Mouse (Mus musculus) adipocyte (in vitro differentiated cells): ENCODE data around the gene Taf6l.
A peak's percentile ranks its signal among the peaks of the same experiment; 100 is the strongest.

ENCODE experiments used
- DNase-seq: peaks from one replicate; pipeline ENCODE4 v3.0.0-alpha.2; 2016; ENCODE audit warnings: low spot score

The Taf6l gene

DNA sequence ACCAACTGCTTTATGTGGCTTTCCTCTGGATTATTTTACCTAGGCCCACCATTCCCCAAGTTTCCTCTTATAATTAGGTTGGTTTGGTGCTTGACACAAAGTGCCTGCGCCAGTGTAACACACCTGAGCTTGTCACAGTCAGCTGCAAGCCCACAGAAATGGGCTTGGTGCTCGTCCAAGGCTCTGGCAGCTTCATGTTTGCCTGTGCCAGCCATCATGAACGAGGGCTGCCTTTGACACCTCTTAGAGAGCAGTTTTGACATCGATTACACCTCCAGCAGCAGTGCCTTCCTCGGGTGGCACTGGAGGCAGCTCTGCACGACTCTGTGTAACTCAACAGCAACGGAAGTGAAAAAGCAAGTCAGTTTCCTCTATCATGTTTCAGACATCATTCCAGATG lies 4.0 kb upstream of the Taf6l start:
- no peak for DNase-seq

DNA sequence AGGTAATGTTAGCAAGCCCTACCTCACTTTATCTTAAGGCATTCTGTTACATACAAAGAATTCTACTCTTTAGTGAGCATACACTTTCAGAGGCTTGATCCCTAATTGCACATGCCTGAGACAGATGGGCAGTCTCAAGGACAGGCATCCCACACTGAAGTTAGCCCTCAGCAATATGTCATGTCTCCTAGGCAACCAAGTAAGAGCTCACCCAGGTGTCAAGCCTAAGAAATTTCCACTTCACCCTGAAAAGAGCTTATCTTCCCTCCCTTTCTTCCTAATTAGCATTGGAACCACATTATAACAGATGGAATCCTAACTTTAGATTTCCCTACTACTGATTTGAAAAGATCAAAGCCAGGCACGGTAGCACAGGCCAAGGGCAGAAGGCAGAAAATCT lies 3.0 kb upstream of the Taf6l start:
- no peak for DNase-seq

DNA sequence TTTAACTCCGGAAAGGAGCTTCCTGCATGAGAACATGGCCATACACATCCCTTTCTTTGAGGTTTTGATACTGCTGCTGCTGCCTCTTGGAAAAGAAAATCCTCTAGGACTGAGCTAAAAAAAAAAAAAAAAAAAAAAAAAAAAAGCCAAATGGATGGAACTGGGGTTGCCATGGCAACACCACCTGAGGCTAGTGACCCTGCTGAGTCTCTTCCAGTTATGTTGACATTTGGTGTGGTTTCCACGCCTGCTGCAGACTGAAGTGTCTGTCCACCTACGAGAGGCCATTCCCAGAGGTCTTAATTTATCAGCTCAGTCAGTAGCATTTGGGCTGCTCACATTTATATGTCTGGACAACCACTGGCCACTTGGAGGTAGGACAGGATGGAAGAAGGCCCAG lies 2.3 kb upstream of the Taf6l start:
- no peak for DNase-seq

DNA sequence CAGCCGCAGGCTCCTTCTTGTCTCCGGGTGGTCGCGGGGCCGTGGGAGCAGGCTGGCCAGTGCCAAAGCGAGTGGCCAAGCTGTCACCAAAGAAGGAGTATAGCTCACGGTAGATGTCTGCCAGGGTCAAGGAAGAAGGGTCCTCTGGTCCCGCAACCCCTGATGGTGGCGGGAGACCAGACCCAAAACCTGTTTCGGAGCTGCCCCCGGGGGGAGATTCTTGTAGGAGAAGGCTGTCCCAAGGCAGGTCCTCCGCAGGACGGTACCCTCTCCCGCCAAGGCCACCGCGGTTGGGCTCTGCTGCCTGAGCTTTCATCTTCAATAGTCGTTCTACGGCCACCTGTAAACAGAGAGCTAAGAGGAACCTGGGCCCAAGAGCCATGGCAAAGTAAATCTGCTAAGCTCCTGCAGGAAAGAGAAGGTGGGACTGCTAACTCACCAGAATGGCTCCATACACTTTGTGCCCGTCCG lies 11.2 kb downstream of the Taf6l start:
- DNase-seq: no peak

DNA sequence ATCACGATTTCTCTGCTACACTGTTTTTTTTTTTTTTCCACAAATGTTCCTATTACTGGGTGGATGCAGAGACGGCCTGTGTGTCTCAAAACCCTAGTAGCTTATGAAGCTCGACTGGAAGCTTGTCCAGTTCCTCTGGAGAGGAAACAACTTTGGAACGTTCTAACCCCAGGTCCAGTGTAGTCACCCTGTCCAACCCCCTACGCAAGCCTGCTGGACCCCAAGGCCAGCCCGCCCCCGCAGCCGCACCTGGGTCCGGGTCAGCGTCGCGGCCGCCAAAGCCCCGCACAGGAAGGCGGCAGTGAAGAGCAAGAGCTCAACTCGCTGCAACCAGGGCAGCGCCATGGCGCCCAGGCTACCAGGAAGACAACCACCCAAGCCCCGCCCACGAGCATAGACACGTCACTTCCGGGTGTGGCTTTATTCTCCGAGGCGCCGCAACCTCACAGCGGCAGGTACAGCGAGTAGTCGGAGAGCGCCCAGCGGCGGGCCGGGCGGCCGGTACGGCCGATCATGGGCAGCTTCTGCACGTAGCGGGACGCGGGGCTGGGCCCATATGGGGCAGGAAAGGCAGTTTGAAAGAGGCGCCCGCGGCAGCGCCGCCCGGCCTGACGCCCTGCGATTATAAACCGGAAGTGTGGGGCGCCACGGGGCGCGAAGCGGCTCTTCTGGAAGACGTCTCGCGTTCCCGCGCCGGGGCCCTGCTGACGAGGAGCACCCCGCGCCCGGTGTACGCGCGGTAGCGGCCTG lies 12.0 kb downstream of the Taf6l start, which contains the start of gene Tmem179b:
Gene Tmem179b, minus strand, starts transcription at position 382 of the 750 bp plus-strand sequence.
- DNase-seq: peak; percentile 97

DNA sequence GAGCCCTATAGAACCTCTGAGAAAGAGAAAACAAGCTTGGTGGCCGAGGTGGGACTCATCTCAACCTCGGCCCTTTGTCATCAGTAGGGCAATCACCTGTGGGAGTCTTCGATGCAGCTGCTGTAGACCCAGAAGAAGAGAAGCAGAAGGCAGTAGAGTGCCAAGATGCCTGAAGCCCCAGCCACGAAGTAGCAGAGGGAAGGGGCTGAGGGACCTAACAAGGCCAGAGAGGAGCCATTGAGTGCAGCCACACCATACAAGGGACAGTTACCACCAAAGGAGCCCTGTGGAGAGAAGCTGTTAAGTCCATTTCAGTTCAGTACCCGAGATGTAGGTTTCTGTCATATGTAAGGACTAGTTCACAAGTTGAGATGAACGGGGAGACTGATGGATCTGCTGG lies 12.8 kb downstream of the Taf6l start:
- no peak for DNase-seq

DNA sequence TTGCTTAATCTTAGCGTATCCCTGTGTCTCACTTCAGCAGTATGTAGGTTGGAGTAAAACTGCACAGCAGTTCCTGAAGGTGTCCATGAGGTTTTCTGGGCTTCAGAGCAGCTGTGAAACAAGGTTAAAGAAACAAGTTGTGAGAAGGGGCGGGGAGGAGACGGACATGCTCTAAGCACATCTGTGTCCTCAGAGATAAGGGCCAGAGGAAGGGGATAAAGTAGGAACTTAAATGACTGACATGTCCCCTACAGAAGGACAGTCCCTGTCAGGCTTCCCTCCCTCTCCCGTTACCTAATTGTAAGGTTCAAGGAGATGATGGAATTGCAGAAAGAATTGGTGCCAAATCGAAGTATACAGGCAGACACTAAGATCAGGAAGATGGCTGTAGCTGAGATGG lies 13.2 kb downstream of the Taf6l start:
- DNase-seq: no peak

DNA sequence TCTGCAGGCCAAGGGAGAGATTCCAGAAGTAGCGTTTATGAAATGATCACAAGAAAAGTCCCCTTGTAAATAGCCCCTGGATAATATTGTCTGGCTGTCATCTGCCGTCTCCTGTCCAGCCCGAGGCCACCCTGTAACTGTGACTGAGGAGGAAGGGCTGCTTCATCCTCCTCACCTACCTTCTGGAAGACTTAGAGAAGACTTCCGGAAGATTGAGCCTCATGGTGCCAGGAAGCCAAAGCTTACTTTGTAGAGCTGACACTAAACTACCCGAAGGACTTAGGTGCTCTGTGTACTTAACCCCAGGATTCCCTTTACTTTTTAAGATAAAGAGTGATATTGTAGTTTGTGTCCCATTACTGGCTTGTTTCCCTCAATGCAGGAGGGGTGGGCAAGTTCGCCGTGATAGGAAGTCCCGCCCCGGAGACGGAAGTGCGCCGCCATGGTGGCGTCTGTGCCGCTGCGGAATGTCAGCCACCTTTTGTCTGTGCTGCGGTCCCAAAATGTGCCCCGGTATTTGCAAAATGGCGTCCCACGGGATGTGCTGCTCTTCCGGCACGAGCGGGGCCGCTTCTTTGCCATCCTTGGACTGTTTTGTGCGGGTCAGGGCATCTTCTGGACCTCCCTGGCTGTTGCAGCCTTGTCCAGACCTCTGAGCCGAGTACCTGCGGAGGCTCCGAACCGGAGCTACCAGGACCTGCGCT lies 15.5 kb downstream of the Taf6l start, which contains the start of gene Tmem223:
Gene Tmem223, plus strand, starts transcription at position 430 of the 704 bp plus-strand sequence.
- no peak for DNase-seq

DNA sequence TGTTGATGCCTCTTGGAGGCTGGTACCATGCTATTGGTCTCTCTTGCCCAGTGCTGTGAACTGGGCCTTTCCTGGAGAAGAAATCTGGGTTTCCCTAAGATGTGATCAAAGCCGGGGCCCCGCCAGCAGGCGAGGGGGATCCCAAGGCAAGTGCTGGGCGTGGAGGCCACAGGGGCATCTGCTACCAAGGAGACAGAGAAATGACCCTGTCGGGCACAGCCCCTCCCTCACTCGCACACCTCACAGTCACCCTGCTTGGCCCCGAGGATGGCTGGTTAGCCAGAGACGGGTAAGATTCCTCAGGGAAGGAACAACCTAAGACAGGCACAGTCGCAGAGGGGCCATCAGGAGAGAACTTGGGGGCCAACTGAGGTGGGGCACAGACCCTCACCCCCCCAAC lies 20.7 kb downstream of the Taf6l start:
- DNase-seq: no peak

DNA sequence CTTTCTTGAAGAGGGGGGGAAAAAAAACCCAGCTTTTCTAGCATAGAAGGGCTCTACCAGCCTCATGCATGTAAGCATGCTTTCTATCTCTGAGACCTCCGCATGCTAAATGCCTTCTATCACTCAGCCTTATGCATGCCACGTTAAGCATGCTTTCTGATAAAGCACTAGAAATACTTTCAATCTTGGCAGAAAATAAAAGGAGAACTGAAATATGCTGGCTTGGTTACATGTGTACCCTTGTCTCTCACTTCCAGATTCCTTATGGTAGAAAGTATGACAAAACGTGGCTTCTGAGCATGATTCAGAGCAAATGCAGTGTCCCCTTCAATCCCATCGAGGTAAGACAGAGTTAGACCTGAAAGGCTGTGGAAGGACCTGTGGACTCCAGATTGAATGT lies 22.9 kb downstream of the Taf6l start:
- DNase-seq: no peak

DNA sequence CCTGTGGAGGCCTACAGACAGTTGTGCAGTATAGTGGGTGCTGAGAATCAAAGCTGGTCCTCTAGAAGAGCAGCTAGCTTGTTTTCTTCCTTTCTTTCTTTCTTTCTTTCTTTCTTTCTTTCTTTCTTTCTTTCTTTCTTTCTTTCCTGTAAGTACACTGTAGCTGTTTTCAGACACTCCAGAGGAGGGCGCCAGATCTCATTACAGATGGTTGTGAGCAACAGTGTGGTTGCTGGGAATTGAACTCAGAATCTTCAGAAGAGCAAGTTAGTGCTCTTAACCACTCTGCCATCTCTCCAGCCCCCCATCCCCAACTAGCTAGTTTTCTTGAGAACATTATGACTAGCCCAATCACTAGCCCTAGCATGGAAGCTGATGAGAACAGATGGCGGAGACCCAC lies 25.5 kb downstream of the Taf6l start:
- DNase-seq: no peak

DNA sequence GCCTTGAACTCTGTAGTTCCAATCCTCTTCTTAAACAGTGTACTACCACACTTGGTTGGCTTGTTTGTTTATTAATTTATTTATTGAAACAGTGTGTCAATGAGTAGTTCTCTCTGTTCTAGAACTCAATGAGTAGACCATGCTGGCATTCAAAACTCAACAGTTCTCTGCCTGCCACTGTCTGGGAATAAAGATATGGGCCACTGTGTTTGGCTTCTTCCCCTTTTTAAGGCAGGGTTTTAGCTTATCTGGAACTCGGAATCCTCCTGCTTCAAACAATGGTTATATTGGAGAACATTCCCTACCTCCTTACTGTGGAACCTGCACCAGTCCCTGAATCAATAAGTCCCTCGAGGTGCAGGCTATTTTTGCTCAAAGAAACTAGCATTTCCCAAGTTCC lies 27.3 kb downstream of the Taf6l start:
- no peak for DNase-seq

DNA sequence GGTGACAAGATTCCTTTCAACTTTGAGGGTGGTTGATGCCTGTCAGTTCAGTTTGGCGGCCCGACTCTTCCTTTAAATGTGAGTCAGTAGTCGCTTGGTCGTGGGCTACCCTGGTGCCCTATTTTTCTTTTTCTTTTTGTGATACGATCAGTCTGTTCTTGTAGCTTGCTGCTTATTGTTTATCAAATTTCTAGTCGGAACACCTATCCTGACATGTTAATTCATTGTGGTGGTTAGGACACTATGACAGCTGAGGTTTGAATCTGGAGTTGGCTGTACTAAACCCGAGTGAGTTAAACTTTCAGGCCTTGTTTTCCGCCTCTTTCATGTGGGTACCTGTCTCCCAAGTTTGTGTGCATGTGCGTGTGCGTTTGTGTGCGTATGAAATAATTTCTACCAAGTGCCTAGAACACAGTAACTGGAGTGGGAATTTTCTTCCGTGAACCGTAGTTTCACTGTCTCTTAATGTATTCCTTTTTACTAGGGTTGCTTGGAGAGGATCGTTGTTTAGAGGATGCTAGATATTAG lies 28.7 kb downstream of the Taf6l start:
- no peak for DNase-seq

DNA sequence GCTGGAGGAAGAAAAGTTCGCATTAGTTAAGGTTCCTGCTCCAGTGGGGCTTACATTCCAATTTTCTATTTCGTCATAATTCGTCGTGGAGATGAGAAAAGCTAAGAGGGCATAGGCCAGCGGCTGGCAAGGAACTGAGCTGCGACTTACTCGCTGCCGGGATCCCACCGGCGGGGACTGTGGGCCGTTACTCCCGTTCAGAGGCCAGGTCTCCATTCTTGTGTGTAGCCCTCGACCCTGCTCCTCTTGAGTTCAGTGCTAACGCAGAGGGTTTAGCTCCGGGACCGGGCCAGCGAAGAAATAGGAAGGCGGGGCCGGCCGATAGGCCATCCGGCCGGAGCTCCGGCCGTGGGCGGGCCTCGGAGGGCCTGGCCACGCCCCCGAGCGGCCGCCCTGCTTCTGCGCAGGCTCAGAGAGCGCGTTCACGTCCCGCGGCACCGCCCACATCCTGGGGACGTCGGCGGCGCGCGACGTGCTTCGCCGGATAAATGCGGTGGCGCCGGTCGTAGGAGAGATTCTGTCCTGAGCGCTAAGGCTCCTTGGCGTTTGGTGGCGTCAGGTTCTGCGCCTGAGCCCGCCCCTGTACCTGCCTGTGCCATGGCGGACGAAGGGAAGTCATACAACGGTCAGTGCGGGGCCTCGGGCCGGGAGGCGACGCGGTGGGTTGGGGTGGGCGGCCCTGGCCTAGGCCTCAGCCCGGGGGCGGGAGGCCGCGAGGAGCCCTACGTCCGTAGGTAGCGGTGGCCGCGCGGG lies 29.4 kb downstream of the Taf6l start, which contains the start of gene Nxf1:
Gene Nxf1, plus strand, starts transcription at position 439 of the 753 bp plus-strand sequence.
- DNase-seq: peak; percentile 95

DNA sequence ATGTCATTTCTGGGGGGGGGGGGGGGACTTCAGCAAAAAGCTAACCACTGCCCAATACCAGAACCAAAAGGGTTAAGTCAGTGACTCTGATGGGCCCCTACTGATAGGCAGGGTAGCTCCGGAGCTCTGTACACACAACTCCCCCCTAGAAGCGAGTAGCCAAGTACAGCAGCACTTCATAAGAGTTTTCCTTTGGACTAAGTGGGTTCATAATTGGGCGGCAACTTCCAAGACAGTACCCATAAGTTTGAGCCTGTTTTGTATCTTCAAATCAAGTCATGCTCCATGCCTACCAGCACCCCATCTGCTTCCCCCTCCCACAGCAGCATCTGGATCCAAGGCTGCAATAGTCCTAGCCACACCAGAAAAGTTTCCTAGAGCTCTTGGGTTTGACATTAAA lies 30.6 kb downstream of the Taf6l start:
- no peak for DNase-seq

DNA sequence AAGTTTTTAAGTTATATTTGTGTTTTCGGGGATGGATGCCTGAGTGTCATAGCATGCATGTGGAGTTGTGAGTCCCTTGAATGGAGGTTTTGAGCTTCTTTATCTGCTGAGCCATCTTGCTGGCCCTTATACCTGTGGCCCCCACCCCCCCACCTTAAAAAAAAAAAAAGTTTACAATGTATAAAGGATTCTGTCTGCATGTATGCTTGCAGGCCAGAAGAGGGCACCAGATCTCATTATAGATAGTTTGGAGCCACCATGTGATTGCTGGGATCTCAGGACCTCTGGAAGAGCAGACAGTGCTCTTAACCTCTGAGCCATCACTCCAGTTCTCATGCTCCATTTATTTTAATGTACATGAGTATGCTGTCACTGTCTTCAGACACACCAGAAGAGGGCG lies 38.8 kb downstream of the Taf6l start:
- no peak for DNase-seq

DNA sequence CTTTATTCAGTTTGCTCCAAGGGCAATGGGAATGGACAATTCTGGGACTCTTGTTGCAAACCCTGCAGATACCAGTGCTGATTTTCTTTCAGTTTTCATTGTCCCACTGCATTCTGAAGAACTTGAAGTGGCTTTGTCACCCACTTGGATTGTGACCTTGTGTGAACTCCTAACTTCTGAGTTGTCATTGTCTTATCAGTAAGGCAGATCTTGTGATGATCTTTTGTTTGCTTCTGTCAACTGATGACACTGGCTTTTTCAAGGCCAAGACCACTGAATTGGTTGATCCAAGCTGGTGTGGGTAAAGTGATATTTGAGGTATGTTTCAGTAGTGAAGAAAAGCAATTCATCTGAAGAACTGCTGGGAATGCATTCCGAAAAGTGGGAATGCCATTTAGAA lies 40.8 kb downstream of the Taf6l start:
- no peak for DNase-seq

DNA sequence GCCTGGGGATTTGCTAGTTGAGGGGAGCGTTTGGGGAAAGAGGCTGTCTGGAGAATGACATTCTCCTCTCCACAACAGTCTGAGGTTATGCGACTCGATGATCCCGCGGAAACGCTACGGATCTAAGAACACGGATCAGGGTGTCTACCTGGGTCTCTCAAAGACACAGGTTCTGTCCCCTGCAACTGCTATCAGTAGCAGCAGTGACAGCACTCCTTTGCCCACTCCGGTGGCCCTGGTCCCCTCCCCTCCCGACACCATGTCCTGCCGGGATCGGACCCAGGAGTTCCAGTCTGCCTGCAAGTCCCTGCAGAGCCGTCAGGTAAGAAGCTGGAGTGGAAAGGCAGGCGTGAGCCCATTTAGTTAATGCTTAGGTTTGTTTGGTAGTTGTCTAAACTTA lies 44.0 kb downstream of the Taf6l start:
- no peak for DNase-seq

DNA sequence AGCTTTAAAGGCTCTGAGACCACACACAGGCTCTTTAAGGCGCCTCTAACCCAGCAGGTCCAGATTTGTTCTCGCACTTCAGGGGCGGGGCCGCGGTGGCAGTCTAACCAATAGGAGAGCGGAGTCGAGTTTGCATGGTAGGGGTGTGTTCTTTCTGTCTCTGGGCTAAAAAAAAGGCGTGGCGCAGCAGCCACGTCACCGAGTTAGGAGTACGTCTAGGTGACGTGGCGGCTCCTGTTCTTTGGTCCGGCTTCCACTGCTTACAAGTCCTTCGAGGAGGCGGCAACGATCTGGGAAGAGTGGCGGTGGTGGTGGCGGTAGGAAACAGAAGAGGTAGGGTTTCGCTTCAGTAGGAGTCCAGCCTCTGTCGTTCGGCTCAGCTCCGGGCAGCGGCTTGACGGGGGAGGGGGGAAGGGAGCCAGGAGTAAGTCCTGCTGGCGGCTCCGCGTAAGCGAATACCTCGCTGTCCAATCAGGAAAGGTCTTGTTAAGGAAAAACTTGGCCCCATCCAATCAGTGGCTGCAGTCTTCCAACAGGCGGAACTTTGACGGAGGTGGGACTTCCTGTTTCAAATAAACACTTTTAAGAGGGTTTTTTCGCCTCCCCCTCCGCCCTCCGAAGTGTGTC lies 44.9 kb downstream of the Taf6l start, which contains the start of gene Stx5a:
Gene Stx5a, plus strand, starts transcription at position 171 of the 627 bp plus-strand sequence.
- DNase-seq: peak; percentile 99

DNA sequence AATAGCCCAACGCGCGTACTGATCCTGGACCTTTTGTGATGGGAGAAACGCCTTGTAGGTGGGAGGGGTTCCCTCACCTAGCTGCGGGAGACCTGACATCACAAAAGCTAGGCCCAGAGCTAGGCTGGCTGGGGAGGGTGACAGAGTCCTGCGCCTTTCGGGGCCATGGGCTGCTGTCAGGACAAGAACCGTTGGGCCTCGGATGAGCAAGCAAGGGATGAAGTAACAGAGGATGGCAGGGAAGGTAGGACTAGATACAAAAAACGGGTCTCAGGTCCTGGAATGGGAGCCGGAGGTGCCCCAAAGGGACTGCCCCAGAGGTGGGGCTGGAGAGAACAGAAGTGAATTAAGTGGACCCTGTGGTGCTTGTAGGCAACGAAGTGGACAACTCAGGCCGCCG lies 45.6 kb downstream of the Taf6l start, which contains the start of gene 1700092M07Rik:
Gene 1700092M07Rik, plus strand, starts transcription at position 116 of the 400 bp plus-strand sequence.
- no peak for DNase-seq

DNA sequence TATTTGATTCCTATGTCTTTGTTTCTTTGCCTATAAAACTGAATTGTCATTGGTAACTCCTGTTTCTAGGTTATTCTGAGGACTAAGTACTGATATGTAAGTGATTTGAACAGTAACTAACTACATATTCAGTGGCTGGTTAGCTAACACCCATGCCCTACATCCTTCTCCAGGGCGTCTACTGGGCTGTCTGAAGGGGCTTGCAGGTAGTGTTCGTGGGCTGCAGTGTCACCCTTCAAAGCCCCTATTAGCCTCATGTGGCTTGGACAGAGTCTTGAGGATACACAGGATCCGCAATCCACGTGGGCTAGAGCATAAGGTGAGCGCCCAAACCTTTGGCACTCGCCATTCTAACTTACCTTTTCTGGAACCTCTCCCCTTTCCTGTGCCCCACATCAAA lies 46.6 kb downstream of the Taf6l start:
- no peak for DNase-seq

DNA sequence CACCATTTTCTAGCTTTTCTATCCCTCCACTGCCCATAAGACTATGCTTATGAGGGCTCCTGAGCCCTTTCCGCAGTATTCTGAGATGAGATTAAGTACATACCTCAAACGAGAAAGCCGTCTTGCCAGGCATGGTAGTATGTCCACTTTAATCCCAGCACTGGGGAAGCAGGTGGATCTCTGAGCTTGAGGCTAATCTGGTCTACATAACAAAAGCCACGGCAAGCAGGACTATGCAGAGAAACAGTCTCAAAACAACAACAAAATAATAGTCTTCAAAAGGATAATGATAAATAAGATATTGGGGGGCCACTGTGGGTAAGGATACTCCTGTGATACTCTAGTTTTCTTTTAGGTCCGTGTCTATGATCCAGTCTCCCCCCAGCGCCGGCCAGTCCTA lies 47.3 kb downstream of the Taf6l start:
- DNase-seq: no peak
